Mouse (Mus musculus): ENCODE results near the gene Wfdc12.

DNA sequence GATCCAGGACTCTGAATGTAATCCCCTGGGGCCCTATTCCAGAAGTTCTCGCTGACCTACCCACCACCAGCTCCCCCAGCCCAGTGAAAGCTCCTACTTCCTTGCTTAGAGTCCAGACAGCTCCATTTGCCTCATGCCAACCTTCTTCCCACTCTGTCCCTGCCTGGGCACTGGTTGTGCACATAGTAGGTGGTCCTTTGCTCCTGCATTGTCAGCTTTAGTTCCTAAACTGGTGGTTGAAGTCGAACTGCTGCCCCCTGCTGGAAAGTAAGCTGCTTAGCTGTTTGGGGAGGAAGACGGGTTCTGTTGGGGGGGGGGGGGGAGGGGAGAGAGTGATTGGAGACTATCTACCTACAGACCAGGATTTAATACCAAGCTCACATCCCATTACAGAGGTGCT is 10.3 kb downstream of the Wfdc12 start:
- no peak for TF ChIP-seq POLR2A (IDR thresholded peaks at IDR 0.05; ENCODE audit: borderline replicate concordance, control insufficient read depth, low read depth, low read length)
- TF ChIP-seq CTCF (IDR thresholded peaks at IDR 0.05; ENCODE audit: control insufficient read depth, insufficient read depth, low read length): peak; percentile 31; the same call in 1 of the 2 replicates
